Comparison of ENCODE assay signal across 19 mouse cellular contexts in the genomic region with DNA sequence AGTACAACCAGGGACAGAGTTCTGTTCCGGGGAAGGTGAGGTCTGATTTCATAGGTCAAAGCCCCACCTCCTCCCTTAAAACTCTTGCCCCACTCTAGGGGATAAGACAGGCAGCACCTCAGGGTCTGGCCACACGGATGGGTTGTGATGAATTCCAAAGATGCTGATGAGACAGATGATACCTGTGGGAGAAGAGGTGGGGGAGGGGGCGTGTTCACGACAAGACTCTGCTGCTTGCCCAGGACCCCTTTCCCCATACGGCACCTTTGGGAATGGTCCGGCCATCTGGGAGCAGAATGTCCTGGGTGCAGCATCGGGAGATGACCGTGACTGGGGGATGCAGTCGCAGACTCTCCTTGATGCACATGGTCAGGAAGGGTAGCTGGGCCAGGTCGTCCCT. TPM values are rescaled to one million over a fixed set of nuclear protein-coding genes. Genes with fewer than 3 reads are reported as not detected.
"Had no signal": no experiment of that assay in that cellular context is flagged by ENCODE, and none has a peak within 500 bp of the region (broad histone marks: within the 10 kb centered on the region; RNA-seq: fewer than 3 reads in every experiment).

No protein-coding gene starts in this region.

- H3K36me3 ChIP-seq: neural tube, embryonic 13.5 days; neural tube, embryonic 15.5 days; stomach, embryonic 15.5 days had no signal

- H3K4me1 ChIP-seq: neural tube, embryonic 13.5 days had no signal

- H3K27ac ChIP-seq: neural tube, embryonic 13.5 days; neural tube, embryonic 15.5 days; stomach, embryonic 15.5 days; stomach, postnatal 0 days had no signal

- H3K27me3 ChIP-seq: stomach, embryonic 15.5 days had no signal

- DNase-seq: retina, postnatal 1 day; right cerebral cortex, adult 18-20 months; right cerebral cortex, postnatal 14 days; right cerebral cortex, postnatal 25 days; right cerebral cortex, postnatal 4 days; spleen, adult 18-20 months; thymus, adult 18-20 months; thymus, adult 2 months; thymus, postnatal 14 days; thymus, postnatal 25 days; thymus, postnatal 36 days; thymus, postnatal 4 days had no signal

- H3K9ac ChIP-seq: neural tube, embryonic 13.5 days; stomach, embryonic 15.5 days had no signal

- H3K9me3 ChIP-seq: neural tube, embryonic 13.5 days; neural tube, embryonic 15.5 days; stomach, embryonic 15.5 days had no signal

RNA-seq across cellular contexts. Expression of gene Cyp4f14, which starts 11.0 kb away (rescaled TPM):
- total RNA-seq: neutrophil, adult 5-6 weeks had no signal
- polyA plus RNA-seq: neural tube, embryonic 13.5 days; neural tube, embryonic 14.5 days; stomach, embryonic 14.5 days; stomach, postnatal 0 days had no signal
